In the genomic region with DNA sequence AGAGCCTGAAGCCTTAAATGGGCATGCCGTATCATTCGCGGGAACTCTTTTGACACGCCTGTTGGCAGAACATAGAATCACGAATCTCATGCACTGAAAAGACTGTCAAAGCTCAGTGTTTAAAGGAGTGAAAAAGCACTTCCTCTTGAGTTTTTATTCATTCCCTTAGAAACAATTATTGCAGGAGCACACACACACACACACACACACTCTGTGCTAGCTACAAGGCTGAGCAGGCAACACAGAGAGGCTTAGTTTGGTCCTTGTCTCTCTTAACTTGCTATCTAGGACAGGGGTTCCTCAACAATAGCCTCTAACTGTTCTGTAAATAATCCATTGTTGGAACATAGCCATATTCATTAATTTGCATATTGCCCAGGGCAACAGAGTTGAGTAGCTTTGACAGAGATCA, we compare ENCODE assay signal across 1 mouse cellular context.
TF ChIP-seq lines count a peak whose summit lies in the region.

No protein-coding gene starts in this region.

TF ChIP-seq in MEL, 35 proteins besides CTCF, POLR2A, EP300 and RAD21 (continued from another document):
- TF ChIP-seq MXI1 (IDR thresholded peaks at IDR 0.05; ENCODE audit: low read depth, low read length) (no peak), GABPA (IDR thresholded peaks at IDR 0.05; ENCODE audit: low read depth, low read length) (no peak), MEF2A (IDR thresholded peaks at IDR 0.05; ENCODE audit: extremely low read depth, insufficient replicate concordance, low read depth, low read length, poor library complexity, severe bottlenecking) (no peak), SMC3 (IDR thresholded peaks at IDR 0.05; ENCODE audit: low read depth, low read length) (no peak), NRF1 (IDR thresholded peaks at IDR 0.05; ENCODE audit: insufficient read depth, low read depth, low read length, poor library complexity, severe bottlenecking) (no peak), MAX (IDR thresholded peaks at IDR 0.05; ENCODE audit: low read length) (no peak), GATA1 (IDR thresholded peaks at IDR 0.05; ENCODE audit: low read depth, low read length) (no peak), ZMIZ1 (IDR thresholded peaks at IDR 0.05; ENCODE audit: low read depth, low read length) (no peak)
